Mouse (Mus musculus) heart, embryonic 16.5 days (tissue): Measurements from ENCODE around the gene Dmtf1. TPM values are rescaled to one million over a fixed set of nuclear protein-coding genes. Genes with fewer than 3 reads are reported as not detected.

Source experiments
- ATAC-seq: fragments of 200-750 bp; cut with Nextera tagmentation; replicated peaks from 2 replicates; pipeline ENCODE4 v1.8.0; 2017; ENCODE audit warnings: moderate number of reproducible peaks; ENCODE audit not compliant: insufficient read depth, low FRiP score; ENCODE audit errors: extremely low read depth
- H3K27ac ChIP-seq: fragments of 300-500 bp; sonication (generic); 2 replicates; pipeline ENCODE4 v1.5.1; 2014; ENCODE audit warnings: mild to moderate bottlenecking, low read length, control low read depth, moderate library complexity
- H3K27me3 ChIP-seq: fragments of 300-500 bp; sonication (generic); 2 replicates; pipeline ENCODE4 v1.6.1; 2014; ENCODE audit warnings: low read length, mixed read lengths; ENCODE audit not compliant: control insufficient read depth, insufficient read depth
- H3K36me3 ChIP-seq: fragments of 300-500 bp; sonication (generic); 2 replicates; pipeline ENCODE4 v1.6.1; 2014; ENCODE audit not compliant: control insufficient read depth, insufficient read depth
- H3K4me1 ChIP-seq: fragments of 300-500 bp; sonication (generic); 2 replicates; pipeline ENCODE4 v1.6.1; 2014; ENCODE audit warnings: low read length, mixed read lengths; ENCODE audit not compliant: control insufficient read depth, insufficient read depth
- H3K4me2 ChIP-seq: fragments of 300-500 bp; sonication (generic); 2 replicates; pipeline ENCODE4 v1.6.1; 2014; ENCODE audit warnings: low read depth, mild to moderate bottlenecking, control low read depth, low read length
- H3K4me3 ChIP-seq: fragments of 300-500 bp; sonication (generic); 2 replicates; pipeline ENCODE4 v1.5.1; 2014; ENCODE audit warnings: mild to moderate bottlenecking, control low read depth, low read length
- H3K9ac ChIP-seq: fragments of 300-500 bp; sonication (generic); 2 replicates; pipeline ENCODE4 v1.6.1; 2014; ENCODE audit warnings: low read length, control low read depth
- H3K9me3 ChIP-seq: fragments of 300-500 bp; sonication (generic); replicated peaks from 2 replicates; pipeline ENCODE4 v1.6.1; 2016; ENCODE audit warnings: low read length; ENCODE audit not compliant: control insufficient read depth
- WGBS: fragments of 180-500 bp; shearing (Covaris S2); extraction: QIAGEN DNeasy Blood & Tissue Kit; methylation state at CpG from one replicate; pipeline ENCODE4 v1.1.7; 2014; 5-methylcytosine and 5-hydroxymethylcytosine counted together
- polyA plus RNA-seq: library from polyadenylated mRNA; unstranded; fragments of >200 nt; fragmentation: Nextera tagmentation; extraction: Ambion mirVana; gene quantifications from 2 replicates; pipeline ENCODE4 v1.2.1, GENCODE M21; 2015

Gene Dmtf1
- polyA plus RNA-seq, 1 experiment from 2014 or later: 28.9 TPM

- Histone ChIP-seq H3K4me3 (no peak overlapping the region), H3K9me3 (no peaks in the 10 kb centered on the region), H3K27me3 (no peaks in the 10 kb centered on the region), H3K9ac (no peak overlapping the region), H3K4me2 (no peak overlapping the region), H3K4me1 (no peaks in the 10 kb centered on the region), H3K36me3 (peaks cover 16% of the 10 kb centered on the region; the same call in 1 of the 2 replicates), H3K27ac (no peak overlapping the region)
- ATAC-seq: no peak
- 30% methylated on average over 6 of the region's 6 CpGs for WGBS
These were observed 47.4 kb downstream of the Dmtf1 start for GRCm38 (mm10) chr5:9114162-9114561.

DNA sequence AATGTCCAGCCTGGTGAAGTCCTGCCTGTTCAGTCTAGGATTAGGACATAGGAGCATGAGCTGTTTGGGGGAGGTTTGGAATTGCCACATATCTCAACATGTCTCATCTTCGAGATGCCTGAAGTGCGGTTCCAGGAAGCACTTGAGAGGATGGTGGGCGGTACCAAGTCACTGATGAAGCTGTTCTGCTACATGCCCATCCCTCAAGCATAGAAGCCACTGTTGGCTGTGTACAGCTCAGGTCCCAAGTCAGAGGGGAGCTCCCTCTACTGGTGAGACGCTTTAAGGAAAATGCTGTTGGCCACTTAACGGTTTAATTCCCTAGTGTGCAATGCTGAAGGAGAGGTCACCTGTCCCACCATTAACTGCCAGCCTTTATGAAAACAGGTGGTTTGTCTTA, 49.8 kb downstream of the Dmtf1 start:
- no peaks in the 10 kb centered on the region for H3K4me1 ChIP-seq
- H3K27me3 ChIP-seq: no peaks in the 10 kb centered on the region
- H3K9me3 ChIP-seq: no peaks in the 10 kb centered on the region
- H3K4me3 ChIP-seq: no peak overlapping the region
- ATAC-seq: peak; percentile 65
- 14% methylated on average over 5 of the region's 5 CpGs for WGBS
- H3K4me2 ChIP-seq: no peak overlapping the region
- H3K9ac ChIP-seq: no peak overlapping the region
- no peak overlapping the region for H3K27ac ChIP-seq
- peaks cover 5% of the 10 kb centered on the region; the same call in 1 of the 2 replicates for H3K36me3 ChIP-seq

GRCm38 (mm10) chr5:9111285-9111684, 50.3 kb downstream of the Dmtf1 start:
- H3K4me2 ChIP-seq: no peak overlapping the region
- no peaks in the 10 kb centered on the region for H3K27me3 ChIP-seq
- H3K36me3 ChIP-seq: peaks cover 2% of the 10 kb centered on the region; the same call in 1 of the 2 replicates
- no peak for ATAC-seq
- no peaks in the 10 kb centered on the region for H3K4me1 ChIP-seq
- no peak overlapping the region for H3K27ac ChIP-seq
- 67% methylated on average over 2 of the region's 2 CpGs for WGBS
- H3K9ac ChIP-seq: no peak overlapping the region
- no peak overlapping the region for H3K4me3 ChIP-seq
- no peaks in the 10 kb centered on the region for H3K9me3 ChIP-seq

DNA sequence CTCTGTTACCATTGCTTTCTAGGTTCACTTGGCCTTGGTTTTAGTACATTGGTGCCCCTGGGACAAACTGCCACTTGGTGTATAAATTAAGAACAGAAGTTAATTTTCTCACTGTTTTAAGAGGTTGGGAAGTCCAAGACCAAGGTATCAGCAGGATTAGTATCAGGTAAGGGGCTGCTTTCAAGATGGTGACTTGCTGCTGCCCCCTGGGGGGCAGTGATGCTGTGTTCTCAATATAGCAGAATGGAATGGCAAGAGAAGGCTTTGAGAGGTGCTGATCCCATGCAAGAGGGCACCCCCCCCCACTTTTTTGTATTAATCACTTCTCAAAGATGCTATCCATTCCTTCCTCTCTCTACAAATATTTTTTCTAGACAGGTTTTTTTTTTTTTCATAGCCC, 52.0 kb downstream of the Dmtf1 start:
- Histone ChIP-seq H3K9ac (no peak overlapping the region), H3K9me3 (no peaks in the 10 kb centered on the region), H3K4me1 (no peaks in the 10 kb centered on the region), H3K27ac (no peak overlapping the region), H3K4me2 (no peak overlapping the region), H3K27me3 (0 out of 2 replicates have a peak, but pooled peaks cover under 1% of the 10 kb centered on the region), H3K4me3 (no peak overlapping the region), H3K36me3 (no peaks in the 10 kb centered on the region)
- no peak for ATAC-seq

DNA sequence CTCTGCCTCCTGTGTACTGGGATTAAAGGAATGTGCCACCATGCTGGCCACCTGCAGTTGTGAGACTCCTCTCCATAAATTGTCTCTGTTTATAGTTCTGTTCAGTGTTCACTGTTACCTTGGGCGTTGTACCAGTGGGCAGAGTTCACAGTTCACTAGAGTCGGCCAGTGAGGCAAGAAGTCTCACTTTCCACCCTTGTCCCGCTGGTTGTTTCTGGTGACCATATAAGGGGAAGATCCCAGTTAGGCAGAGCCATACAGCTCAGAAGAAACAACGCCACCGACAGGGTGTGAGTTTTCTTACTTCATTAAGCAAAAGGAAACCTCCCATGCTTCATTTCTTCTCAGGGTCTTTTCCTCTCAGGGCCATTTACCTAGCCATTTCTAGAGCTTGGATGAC, 53.1 kb downstream of the Dmtf1 start:
- Histone ChIP-seq H3K9me3 (no peaks in the 10 kb centered on the region), H3K27ac (no peak overlapping the region), H3K27me3 (0 out of 2 replicates have a peak, but pooled peaks cover 2% of the 10 kb centered on the region), H3K4me2 (no peak overlapping the region), H3K9ac (no peak overlapping the region), H3K4me3 (no peak overlapping the region), H3K36me3 (no peaks in the 10 kb centered on the region), H3K4me1 (no peaks in the 10 kb centered on the region)
- no peak for ATAC-seq
- 66% methylated on average over 5 of the region's 5 CpGs for WGBS

- H3K36me3 ChIP-seq: no peaks in the 10 kb centered on the region
- WGBS: 72% methylated on average over 8 of the region's 8 CpGs
- H3K4me3 ChIP-seq: no peak overlapping the region
- no peak overlapping the region for H3K27ac ChIP-seq
- no peaks in the 10 kb centered on the region for H3K4me1 ChIP-seq
- H3K9me3 ChIP-seq: no peaks in the 10 kb centered on the region
- no peak overlapping the region for H3K4me2 ChIP-seq
- no peak for ATAC-seq
- no peak overlapping the region for H3K9ac ChIP-seq
- peaks cover 5% of the 10 kb centered on the region; the same call in 1 of the 2 replicates for H3K27me3 ChIP-seq
These were observed 54.1 kb downstream of the Dmtf1 start for GRCm38 (mm10) chr5:9107296-9108089.

- Histone ChIP-seq H3K27me3 (peaks cover 7% of the 10 kb centered on the region; the same call in 1 of the 2 replicates), H3K4me1 (no peaks in the 10 kb centered on the region), H3K9ac (no peak overlapping the region), H3K36me3 (no peaks in the 10 kb centered on the region), H3K9me3 (no peaks in the 10 kb centered on the region), H3K27ac (no peak overlapping the region), H3K4me3 (no peak overlapping the region), H3K4me2 (no peak overlapping the region)
- no peak for ATAC-seq
- WGBS: 76% methylated on average over 6 of the region's 6 CpGs
These were observed 54.8 kb downstream of the Dmtf1 start for GRCm38 (mm10) chr5:9106806-9107205.

- 82% methylated on average over 8 of the region's 8 CpGs for WGBS
- Histone ChIP-seq H3K27ac (no peak overlapping the region), H3K4me3 (no peak overlapping the region), H3K9ac (no peak overlapping the region), H3K4me1 (0 out of 2 replicates have a peak, but pooled peaks cover 2% of the 10 kb centered on the region), H3K27me3 (peaks cover 8% of the 10 kb centered on the region; the same call in 1 of the 2 replicates), H3K9me3 (no peaks in the 10 kb centered on the region), H3K4me2 (no peak overlapping the region), H3K36me3 (no peaks in the 10 kb centered on the region)
- no peak for ATAC-seq
These were observed 57.6 kb downstream of the Dmtf1 start for GRCm38 (mm10) chr5:9103958-9104357.

DNA sequence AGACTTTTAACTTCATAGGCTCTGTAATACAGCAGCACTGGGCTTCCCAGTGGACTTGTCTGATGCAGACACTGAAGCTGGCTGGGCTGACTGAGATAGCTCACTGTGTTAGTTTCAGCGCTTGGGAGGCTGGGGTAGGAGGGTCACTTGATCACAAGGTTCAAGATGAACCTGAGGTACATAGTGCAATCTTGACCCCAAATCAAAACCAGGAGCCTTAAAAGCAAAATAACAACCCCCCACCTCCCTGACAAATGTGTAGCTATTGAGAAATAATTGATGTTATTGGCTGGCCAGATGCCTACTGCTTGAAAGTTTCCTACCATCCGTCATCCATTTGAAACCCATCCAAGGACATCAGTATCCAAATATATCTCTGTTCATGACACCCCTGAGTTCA, 58.9 kb downstream of the Dmtf1 start:
- no peak overlapping the region for H3K4me2 ChIP-seq
- 80% methylated on average over 2 of the region's 2 CpGs for WGBS
- H3K9me3 ChIP-seq: no peaks in the 10 kb centered on the region
- no peak for ATAC-seq
- H3K4me3 ChIP-seq: no peak overlapping the region
- H3K27me3 ChIP-seq: peaks cover 10% of the 10 kb centered on the region; the same call in 1 of the 2 replicates
- no peak overlapping the region for H3K9ac ChIP-seq
- no peak overlapping the region for H3K27ac ChIP-seq
- H3K4me1 ChIP-seq: 0 out of 2 replicates have a peak, but pooled peaks cover 2% of the 10 kb centered on the region
- H3K36me3 ChIP-seq: no peaks in the 10 kb centered on the region
